Mouse (Mus musculus) E14TG2a.4 (cell line): ENCODE measurements around the gene Hmgb4.

Experiments used
- CTCF ChIP-seq: conservative IDR thresholded peaks from 2 replicates; pipeline ENCODE4 v1.5.1; 2014; ENCODE audit warnings: low read length
- NANOG ChIP-seq: IDR thresholded peaks from 2 replicates; pipeline ENCODE4 v1.6.1; 2014; ENCODE audit warnings: borderline replicate concordance, low read length, mixed read lengths
- POU5F1 ChIP-seq: IDR thresholded peaks from 2 replicates; pipeline ENCODE4 v1.6.1; 2014; ENCODE audit warnings: low read length, borderline replicate concordance

- TF ChIP-seq NANOG, result no peak
- TF ChIP-seq CTCF, result no peak
- TF ChIP-seq POU5F1, result no peak
These were observed 21.6 kb downstream of the Hmgb4 start for GRCm38 (mm10) chr4:128239113-128239512.
